Mouse (Mus musculus): ENCODE measurements around the gene Ano4.

Ano4 gene

DNA sequence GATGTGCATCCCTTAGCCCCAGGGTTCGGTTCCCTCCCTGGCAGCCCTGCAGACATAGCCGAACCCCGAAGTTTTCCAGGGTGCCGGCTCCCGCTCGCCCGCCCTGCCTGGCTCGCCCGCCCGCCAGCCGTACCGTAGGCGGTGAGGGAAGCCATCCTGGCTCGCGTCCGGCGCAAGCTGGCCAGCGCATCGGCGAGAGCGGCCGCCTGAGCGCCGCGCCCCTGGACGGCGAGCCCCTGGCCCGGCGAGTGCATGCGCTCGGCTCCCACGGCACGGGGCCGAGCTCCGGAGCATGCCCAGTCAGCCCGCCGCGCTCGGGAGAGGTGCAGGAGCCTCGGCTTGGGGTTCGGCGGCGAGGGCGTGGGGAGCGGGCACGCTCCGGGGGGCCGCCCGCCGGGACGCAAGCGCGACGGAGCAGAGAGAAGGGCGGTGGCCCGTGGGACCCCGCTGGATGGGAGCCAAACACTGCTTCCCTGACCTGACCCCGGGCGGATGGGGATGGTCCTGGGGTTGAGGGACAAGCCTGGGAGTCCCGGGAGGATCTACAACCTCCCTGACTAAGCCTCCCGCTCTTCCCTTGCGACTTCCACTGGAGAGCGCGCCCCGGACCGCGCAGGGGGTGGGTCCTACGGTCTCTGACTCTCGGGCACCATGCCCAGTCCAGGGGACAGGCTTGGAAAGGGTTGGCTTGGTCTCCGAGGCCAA lies at the start of gene Ano4:
Ano4 (minus strand) TSS at position 272 of the 705 bp plus-strand sequence.
- in situ Hi-C loops (cut with MboI, MseI) = no loop called here

- in situ Hi-C loops (cut with MboI, MseI) = no loop called here
These were observed 48.1 kb upstream of the Ano4 start for GRCm38 (mm10) chr10:89392687-89393086.

GRCm38 (mm10) chr10:89391571-89392163 lies 47.1 kb upstream of the Ano4 start:
- in situ Hi-C loops (cut with MboI, MseI) = no loop called here

DNA sequence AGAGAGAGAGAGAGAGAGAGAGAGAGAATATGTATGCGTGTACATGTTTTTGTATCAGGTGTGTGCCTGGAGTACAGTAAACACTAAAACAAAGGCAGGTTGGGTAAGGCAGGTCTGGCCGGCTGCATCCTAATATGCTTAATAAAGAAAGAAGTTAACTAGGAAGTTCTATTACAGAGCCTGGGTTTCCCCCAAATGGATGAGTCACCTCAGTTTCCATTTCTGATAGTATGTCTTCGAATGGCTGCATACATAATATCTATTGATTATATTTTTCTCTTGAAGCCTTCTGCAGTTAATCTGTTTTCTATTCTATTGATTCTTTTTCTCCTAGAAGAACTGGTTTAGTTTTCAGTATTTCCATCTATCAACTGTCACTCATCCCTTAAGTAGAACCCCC lies 41.9 kb upstream of the Ano4 start:
- in situ Hi-C loops (cut with MboI, MseI) = no loop called here

DNA sequence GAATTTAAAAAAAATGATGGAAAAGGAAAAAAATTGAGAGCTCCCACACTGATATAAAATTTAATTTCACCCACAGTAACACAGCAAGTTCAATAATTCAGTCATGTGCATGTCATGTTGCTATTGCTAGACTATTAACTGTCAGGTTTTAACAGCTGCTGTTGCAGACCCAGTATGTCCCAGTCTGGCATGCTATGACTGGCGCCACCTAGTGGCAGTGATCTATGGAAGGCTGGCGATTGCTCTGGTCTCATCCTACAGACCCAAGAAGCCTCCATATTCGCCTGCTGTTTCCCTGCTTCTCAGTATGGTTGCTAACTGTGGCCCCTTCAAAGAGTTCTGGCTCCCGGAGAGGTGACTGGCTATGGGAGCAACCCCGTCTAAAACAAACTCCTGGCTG lies 38.9 kb upstream of the Ano4 start:
- in situ Hi-C loops (cut with MboI, MseI) = no loop called here

- in situ Hi-C loops (cut with MboI, MseI) = no loop called here
These were observed 33.2 kb upstream of the Ano4 start for GRCm38 (mm10) chr10:89377750-89378149.

GRCm38 (mm10) chr10:89370051-89370450 lies 25.5 kb upstream of the Ano4 start:
- in situ Hi-C loops (cut with MboI, MseI) = no loop called here

- in situ Hi-C loops (cut with MboI, MseI) = no loop called here
These were observed 14.4 kb upstream of the Ano4 start for GRCm38 (mm10) chr10:89358933-89359332.

DNA sequence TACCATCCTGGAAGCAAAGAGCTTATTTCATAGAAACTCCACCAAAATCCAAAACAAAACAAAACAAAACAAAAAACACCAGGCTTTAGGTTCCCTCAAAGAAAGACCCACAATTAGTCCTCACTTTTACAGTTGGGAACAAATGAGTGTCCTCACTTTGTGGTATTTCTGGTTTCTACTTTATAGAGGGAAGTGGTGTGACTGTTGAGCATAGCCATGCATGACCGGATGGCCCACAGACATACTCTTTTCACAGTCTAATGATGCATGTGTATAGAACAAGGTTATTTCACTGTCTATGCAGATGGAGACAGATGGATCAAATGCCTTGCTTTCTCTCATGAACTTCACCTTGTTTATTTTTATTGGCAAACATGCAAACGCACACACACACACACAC lies 10.1 kb upstream of the Ano4 start:
- in situ Hi-C loops (cut with MboI, MseI) = no loop called here

DNA sequence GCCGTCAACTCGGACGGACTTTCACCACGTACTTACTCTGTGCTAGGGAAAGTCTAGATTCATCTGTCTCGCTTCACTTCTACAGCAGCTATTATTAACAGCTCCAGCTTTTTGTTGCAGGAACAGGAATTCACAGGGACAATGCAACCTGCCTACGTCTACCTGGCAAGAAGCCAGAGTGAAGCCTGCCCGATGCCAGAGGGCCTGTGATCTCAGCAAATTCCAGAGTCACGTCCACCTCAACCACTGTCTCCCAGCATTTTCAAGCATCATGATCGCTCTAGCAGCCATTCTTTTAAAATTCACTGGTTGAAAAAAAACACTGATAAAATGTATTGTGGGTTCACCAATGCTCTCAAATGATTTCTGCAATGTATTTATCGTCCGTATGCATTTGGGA lies 6.9 kb upstream of the Ano4 start:
- in situ Hi-C loops (cut with MboI, MseI) = no loop called here

GRCm38 (mm10) chr10:89345606-89346005 lies 1.0 kb upstream of the Ano4 start:
- in situ Hi-C loops (cut with MboI, MseI) = no loop called here

DNA sequence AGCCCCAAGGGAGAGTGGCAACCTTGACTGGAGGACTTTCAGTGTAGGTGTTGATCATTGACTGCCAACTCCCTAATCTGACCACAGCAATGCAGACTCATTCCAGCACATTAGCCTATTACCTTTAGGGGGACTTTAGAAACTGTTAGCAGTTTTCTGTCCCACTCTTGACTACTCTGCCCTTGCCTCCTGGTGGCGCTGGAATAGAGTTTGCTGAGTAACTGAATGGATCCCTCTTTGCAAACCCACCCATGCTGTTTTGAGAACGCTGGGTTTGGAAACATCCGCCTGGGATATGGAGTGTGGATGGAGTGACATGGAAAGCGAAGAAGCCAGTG lies 603 bp upstream of the Ano4 start:
- in situ Hi-C loops (cut with MboI, MseI) = no loop called here

DNA sequence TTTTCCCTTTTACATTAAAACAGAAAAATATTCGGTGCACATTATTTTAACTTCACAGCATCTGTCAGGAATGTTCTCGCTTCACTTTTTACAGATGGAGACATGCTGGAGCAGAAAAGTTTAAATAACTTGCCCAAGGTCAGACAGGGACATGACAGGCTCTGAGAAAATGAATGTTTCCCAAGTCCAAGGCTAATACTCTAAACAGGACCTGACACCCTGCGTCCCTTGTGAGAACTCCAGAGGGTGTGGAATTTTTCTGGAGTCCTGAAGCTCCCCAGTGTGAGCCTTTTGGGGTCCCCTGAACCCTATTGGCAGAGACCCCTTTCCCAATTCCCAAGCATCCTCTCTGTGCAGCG lies 451 bp downstream of the Ano4 start:
- in situ Hi-C loops (cut with MboI, MseI) = no loop called here

- in situ Hi-C loops (cut with MboI, MseI) = no loop called here
These were observed 846 bp downstream of the Ano4 start for GRCm38 (mm10) chr10:89343716-89344115.

DNA sequence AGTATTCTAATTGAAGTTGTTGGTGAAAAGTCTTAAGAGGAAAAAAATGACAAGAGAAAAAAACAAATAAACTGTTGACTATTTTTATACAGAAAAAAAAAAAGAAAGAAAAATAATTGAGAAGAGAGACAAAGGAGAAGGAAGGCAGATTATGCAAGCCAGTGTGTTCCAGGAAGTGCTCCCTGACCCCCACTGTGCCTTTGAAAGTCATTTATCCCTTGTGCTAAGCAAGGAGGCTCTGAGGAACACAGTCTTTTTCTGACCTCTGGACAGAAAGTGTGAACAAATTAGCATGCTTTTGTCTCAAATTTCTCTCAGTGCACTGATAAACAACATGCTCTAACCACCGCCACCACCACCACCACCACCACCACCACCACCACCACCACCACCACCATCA lies 14.3 kb downstream of the Ano4 start:
- in situ Hi-C loops (cut with MboI, MseI) = no loop called here

DNA sequence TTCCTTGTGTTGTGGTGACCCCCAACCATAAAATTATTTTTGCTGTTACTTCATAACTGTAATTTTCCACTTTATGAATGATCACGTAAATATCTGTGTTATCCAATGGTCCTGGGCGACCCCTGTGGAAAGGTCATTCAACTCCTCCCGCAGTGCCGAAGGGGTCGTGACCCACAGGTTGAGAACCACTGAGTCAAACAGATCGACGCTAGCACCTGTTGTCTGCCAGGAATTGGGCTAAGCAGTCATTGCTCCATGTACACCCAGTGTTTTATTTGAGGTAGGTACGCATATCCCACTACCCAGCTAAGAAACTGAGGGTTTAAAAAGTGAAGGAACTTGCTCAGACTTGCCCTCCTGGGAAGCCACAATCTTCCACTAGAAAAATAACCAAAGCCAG lies 14.8 kb downstream of the Ano4 start:
- in situ Hi-C loops (cut with MboI, MseI) = loop anchor here in 1 of 2 experiments (5.0 kb wide), 1 partner anchor 302 kb away; no protein-coding TSS in a partner anchor

GRCm38 (mm10) chr10:89328876-89329275 lies 15.7 kb downstream of the Ano4 start:
- in situ Hi-C loops (cut with MboI, MseI) = loop anchor here in 1 of 2 experiments (5.0 kb wide), 1 partner anchor 303 kb away; no protein-coding TSS in a partner anchor

DNA sequence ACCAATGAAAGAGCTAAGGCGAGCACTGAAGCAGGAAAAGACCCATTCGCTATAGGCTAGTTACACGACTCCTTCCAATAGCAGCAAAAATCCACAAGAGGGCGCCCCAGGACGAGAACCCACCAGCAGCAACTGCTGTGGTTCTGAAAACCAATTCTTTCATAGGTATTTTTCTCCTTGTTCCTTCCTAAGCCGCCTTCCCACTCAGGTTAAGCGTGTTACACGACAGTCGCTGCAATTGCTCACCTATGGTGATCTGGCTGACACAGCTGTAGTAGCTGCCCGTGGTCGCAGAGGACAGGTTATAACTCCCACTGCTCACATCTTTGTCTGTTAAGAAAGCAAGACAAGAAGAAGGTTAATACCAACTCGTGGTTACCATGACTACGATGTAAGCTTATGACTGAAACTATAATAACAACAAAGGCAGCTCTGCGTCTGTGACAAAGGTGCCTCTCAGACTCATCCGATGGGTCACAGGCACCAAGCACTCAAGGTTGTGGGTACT lies 17.5 kb downstream of the Ano4 start:
- in situ Hi-C loops (cut with MboI, MseI) = loop anchor here in 1 of 2 experiments (5.0 kb wide), 1 partner anchor 305 kb away; no protein-coding TSS in a partner anchor

GRCm38 (mm10) chr10:89326383-89326782 lies 18.2 kb downstream of the Ano4 start:
- in situ Hi-C loops (cut with MboI, MseI) = loop anchor here in 1 of 2 experiments (5.0 kb wide), 1 partner anchor 306 kb away; no protein-coding TSS in a partner anchor

- in situ Hi-C loops (cut with MboI, MseI) = no loop called here
These were observed 37.0 kb downstream of the Ano4 start for GRCm38 (mm10) chr10:89307566-89307965.

- in situ Hi-C loops (cut with MboI, MseI) = loop anchor here in 1 of 2 experiments (5.0 kb wide), 1 partner anchor 67 kb away; no protein-coding TSS in a partner anchor
These were observed 44.2 kb downstream of the Ano4 start for GRCm38 (mm10) chr10:89300346-89300745.

DNA sequence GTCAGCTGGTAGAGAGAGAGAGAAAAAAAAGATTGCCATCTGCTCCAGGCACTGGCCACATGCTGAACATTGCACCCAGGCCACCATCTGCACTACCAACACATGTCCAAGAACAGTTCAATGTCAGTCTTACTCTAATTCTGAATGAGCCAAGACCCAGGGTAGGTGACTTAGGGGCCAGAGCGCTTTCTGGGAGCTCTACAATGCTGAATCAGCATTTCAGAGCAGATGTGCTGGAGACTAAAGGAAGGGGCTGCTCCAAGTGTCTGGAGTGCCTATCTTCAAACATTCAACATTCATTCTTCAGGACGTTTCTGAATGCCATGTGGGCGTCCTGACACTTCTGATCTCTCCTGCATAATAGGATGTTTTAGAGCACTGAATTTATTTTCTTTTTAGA lies 51.8 kb downstream of the Ano4 start:
- in situ Hi-C loops (cut with MboI, MseI) = no loop called here

GRCm38 (mm10) chr10:89290698-89291097 lies 53.9 kb downstream of the Ano4 start:
- in situ Hi-C loops (cut with MboI, MseI) = no loop called here

Data from T-helper 17 cell (primary cell).